Mouse (Mus musculus): ENCODE measurements around the gene Zfp683.

- TF ChIP-seq POLR2A (IDR thresholded peaks at IDR 0.05; ENCODE audit: insufficient read depth, low read length) (no peak), EP300 (IDR thresholded peaks at IDR 0.05; ENCODE audit: insufficient read depth, low read depth, low read length) (no peak), CTCF (IDR thresholded peaks at IDR 0.05; ENCODE audit: low read depth, low read length) (no peak)
Observed at GRCm38 (mm10) chr4:134090521-134091224, 37.0 kb downstream of the Zfp683 start.
